Mouse (Mus musculus): ENCODE results near the gene Olfr213. TPM values are rescaled to one million over a fixed set of nuclear protein-coding genes. Genes with fewer than 3 reads are reported as not detected.
"Not testable (repeated sequence)": the region's sequence is repeated elsewhere in the genome, so short reads cannot be mapped to it uniquely, and the experiment has no call there.

Gene Olfr213
- not detected in 2 replicates for polyA plus RNA-seq (2014; fragmentation: Nextera tagmentation; extraction: Ambion mirVana)

- 88% methylated on average over 1 of the region's 1 CpGs for WGBS
- no peak within 1 kb of the TSS for H3K4me2 ChIP-seq (ENCODE audit: low read depth, low read length)
- no peaks in the 10 kb centered on the region for H3K36me3 ChIP-seq (ENCODE audit: control insufficient read depth, insufficient read depth, low read length)
- H3K9ac ChIP-seq (replicated peaks; ENCODE audit: low read depth, low read length) = no peak within 1 kb of the TSS
- H3K9me3 ChIP-seq (ENCODE audit: control insufficient read depth, low read length) = no peaks in the 10 kb centered on the region
- H3K27ac ChIP-seq (ENCODE audit: low read depth, low read length) = no peak within 1 kb of the TSS
- no peak within 1 kb of the TSS for H3K4me3 ChIP-seq (ENCODE audit: low read depth, low read length)
- H3K4me1 ChIP-seq (ENCODE audit: control insufficient read depth, insufficient read depth, low read length) = no peaks in the 10 kb centered on the region
- H3K27me3 ChIP-seq (ENCODE audit: control insufficient read depth, insufficient read depth, low read length) = no peaks in the 10 kb centered on the region
- ATAC-seq (ENCODE audit: low read depth) = no peak
Measured at GRCm38 (mm10) chr6:116538156-116538555, at the start of gene Olfr213. Gene Olfr213, plus strand, starts transcription at chr6:116538456.

DNA sequence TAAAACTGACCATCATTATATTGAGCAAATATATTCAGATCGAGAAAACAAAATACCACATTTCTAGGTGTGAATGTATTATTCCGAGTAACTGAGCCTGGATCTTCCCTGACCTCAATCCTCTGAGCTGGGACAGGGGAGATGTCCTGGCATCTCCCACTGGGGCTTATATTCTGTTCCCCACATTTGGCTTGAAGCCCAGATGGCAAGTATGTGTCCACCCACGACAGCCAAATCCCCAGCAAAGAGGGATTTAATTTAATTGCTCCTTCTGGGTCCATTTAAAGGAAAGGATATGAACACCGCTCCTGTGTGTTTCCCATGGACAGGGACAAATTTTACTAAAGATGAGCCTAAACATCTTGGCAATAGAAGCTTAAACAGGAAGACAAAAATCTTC is 49.5 kb upstream of the Olfr213 start, which contains the start of gene Olfr211:
Gene Olfr211 (plus strand): TSS at position 301 of the 400 bp plus-strand sequence.
- WGBS = 70% methylated on average over 4 of the region's 4 CpGs
- Histone ChIP-seq H3K9me3 (ENCODE audit: control insufficient read depth, low read length) (no peaks in the 10 kb centered on the region), H3K9ac (replicated peaks; ENCODE audit: low read depth, low read length) (no peak within 1 kb of the TSS), H3K4me2 (ENCODE audit: low read depth, low read length) (no peak within 1 kb of the TSS), H3K36me3 (ENCODE audit: control insufficient read depth, insufficient read depth, low read length) (no peaks in the 10 kb centered on the region), H3K27ac (ENCODE audit: low read depth, low read length) (no peak within 1 kb of the TSS), H3K27me3 (ENCODE audit: control insufficient read depth, insufficient read depth, low read length) (no peaks in the 10 kb centered on the region), H3K4me3 (ENCODE audit: low read depth, low read length) (no peak within 1 kb of the TSS), H3K4me1 (ENCODE audit: control insufficient read depth, insufficient read depth, low read length) (no peaks in the 10 kb centered on the region)
- ATAC-seq (ENCODE audit: low read depth) = no peak

DNA sequence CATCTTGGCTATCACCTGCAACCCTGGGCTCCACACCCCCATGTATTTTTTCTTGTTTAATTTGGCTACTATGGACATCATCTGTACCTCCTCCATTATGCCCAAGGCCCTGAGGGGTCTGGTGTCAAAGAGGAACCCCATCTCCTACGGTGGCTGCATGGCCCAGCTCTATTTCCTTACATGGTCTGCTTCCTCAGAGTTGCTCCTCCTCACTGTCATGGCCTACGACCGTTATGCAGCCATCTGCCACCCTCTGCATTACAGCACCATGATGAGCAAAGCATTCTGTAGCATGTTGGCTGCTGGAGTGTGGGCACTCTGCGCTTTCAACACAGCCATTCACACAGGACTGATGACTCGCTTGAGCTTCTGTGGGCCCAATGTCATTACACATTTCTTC is 44.5 kb upstream of the Olfr213 start:
- no peaks in the 10 kb centered on the region for H3K4me1 ChIP-seq (ENCODE audit: control insufficient read depth, insufficient read depth, low read length)
- 92% methylated on average over 5 of the region's 5 CpGs for WGBS
- no peaks in the 10 kb centered on the region for H3K36me3 ChIP-seq (ENCODE audit: control insufficient read depth, insufficient read depth, low read length)
- H3K27ac ChIP-seq (ENCODE audit: low read depth, low read length) = no peak overlapping the region
- H3K27me3 ChIP-seq (ENCODE audit: control insufficient read depth, insufficient read depth, low read length) = no peaks in the 10 kb centered on the region
- no peak for ATAC-seq (ENCODE audit: low read depth)
- H3K4me3 ChIP-seq (ENCODE audit: low read depth, low read length) = no peak overlapping the region
- H3K9me3 ChIP-seq (ENCODE audit: control insufficient read depth, low read length) = no peaks in the 10 kb centered on the region
- no peak overlapping the region for H3K4me2 ChIP-seq (ENCODE audit: low read depth, low read length)
- no peak overlapping the region for H3K9ac ChIP-seq (replicated peaks; ENCODE audit: low read depth, low read length)

DNA sequence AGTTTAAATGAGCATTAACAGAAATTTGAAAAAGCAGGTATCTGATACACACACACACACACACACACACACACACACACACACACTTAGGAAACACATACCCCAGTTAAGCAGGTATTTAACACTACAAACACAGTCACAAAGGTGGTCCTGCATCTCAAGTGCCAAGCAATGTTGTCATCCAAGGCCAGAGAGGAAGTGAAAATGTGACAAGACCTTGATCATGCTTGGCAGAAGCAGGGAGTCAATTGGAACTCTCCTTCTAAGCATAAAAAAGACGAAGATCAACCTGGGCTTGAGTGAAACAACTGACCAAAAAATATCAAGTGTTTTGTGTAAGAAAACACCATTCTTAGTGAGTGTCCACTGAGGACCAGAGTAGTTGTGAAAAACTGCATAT is 42.3 kb upstream of the Olfr213 start:
- ATAC-seq (ENCODE audit: low read depth) = no peak
- Histone ChIP-seq H3K4me3 (ENCODE audit: low read depth, low read length) (no peak overlapping the region), H3K36me3 (ENCODE audit: control insufficient read depth, insufficient read depth, low read length) (no peaks in the 10 kb centered on the region), H3K4me1 (ENCODE audit: control insufficient read depth, insufficient read depth, low read length) (no peaks in the 10 kb centered on the region), H3K9me3 (ENCODE audit: control insufficient read depth, low read length) (no peaks in the 10 kb centered on the region), H3K9ac (replicated peaks; ENCODE audit: low read depth, low read length) (no peak overlapping the region), H3K4me2 (ENCODE audit: low read depth, low read length) (no peak overlapping the region), H3K27me3 (ENCODE audit: control insufficient read depth, insufficient read depth, low read length) (no peaks in the 10 kb centered on the region), H3K27ac (ENCODE audit: low read depth, low read length) (no peak overlapping the region)
- 96% methylated on average over 1 of the region's 1 CpGs for WGBS

- H3K9ac ChIP-seq (replicated peaks; ENCODE audit: low read depth, low read length); H3K9me3 ChIP-seq (ENCODE audit: control insufficient read depth, low read length); H3K4me3 ChIP-seq (ENCODE audit: low read depth, low read length); ATAC-seq (ENCODE audit: low read depth); H3K27ac ChIP-seq (ENCODE audit: low read depth, low read length); H3K4me2 ChIP-seq (ENCODE audit: low read depth, low read length); H3K4me1 ChIP-seq (ENCODE audit: control insufficient read depth, insufficient read depth, low read length); H3K36me3 ChIP-seq (ENCODE audit: control insufficient read depth, insufficient read depth, low read length); H3K27me3 ChIP-seq (ENCODE audit: control insufficient read depth, insufficient read depth, low read length): not testable (repeated sequence)
- 95% methylated on average over 20 of the region's 20 CpGs for WGBS
Measured at GRCm38 (mm10) chr6:116506302-116507003, 31.8 kb upstream of the Olfr213 start, which contains the start of gene Olfr212. Gene Olfr212, plus strand, starts transcription at chr6:116506516.

DNA sequence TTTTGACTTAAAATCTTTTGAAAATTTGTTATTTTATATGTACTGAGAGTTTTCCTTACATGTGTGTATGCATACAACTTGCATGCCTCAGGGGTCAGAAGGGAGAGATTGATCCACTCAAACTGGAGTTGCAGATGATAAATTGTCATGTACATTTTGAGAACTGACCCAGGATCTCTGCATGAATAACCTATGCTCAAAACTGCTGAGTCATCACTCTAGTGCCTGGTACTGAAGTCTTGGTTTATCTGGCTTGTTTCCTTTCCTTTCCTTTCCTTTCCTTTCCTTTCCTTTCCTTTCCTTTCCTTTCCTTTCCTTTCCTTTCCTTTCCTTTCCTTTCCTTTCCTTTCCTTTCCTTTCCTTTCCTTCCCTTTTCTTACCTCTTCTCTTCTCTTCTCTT is 23.4 kb upstream of the Olfr213 start:
- H3K27me3 ChIP-seq (ENCODE audit: control insufficient read depth, insufficient read depth, low read length) = no peaks in the 10 kb centered on the region
- ATAC-seq (ENCODE audit: low read depth) = no peak
- H3K4me2 ChIP-seq (ENCODE audit: low read depth, low read length) = no peak overlapping the region
- H3K4me3 ChIP-seq (ENCODE audit: low read depth, low read length) = no peak overlapping the region
- H3K9me3 ChIP-seq (ENCODE audit: control insufficient read depth, low read length) = no peaks in the 10 kb centered on the region
- no peak overlapping the region for H3K27ac ChIP-seq (ENCODE audit: low read depth, low read length)
- H3K36me3 ChIP-seq (ENCODE audit: control insufficient read depth, insufficient read depth, low read length) = no peaks in the 10 kb centered on the region
- H3K9ac ChIP-seq (replicated peaks; ENCODE audit: low read depth, low read length) = no peak overlapping the region
- H3K4me1 ChIP-seq (ENCODE audit: control insufficient read depth, insufficient read depth, low read length) = no peaks in the 10 kb centered on the region

GRCm38 (mm10) chr6:116542500-116542899 is 4.2 kb downstream of the Olfr213 start:
- ATAC-seq (ENCODE audit: low read depth) = no peak
- WGBS = 87% methylated on average over 2 of the region's 2 CpGs

GRCm38 (mm10) chr6:116550841-116551240 is 12.6 kb downstream of the Olfr213 start, which contains the start of gene Gm5580:
Gene Gm5580, plus strand, starts transcription at chr6:116551141.
- not testable (repeated sequence) for H3K9ac ChIP-seq (replicated peaks; ENCODE audit: low read depth, low read length); H3K4me2 ChIP-seq (ENCODE audit: low read depth, low read length); H3K36me3 ChIP-seq (ENCODE audit: control insufficient read depth, insufficient read depth, low read length); ATAC-seq (ENCODE audit: low read depth); H3K4me1 ChIP-seq (ENCODE audit: control insufficient read depth, insufficient read depth, low read length); H3K4me3 ChIP-seq (ENCODE audit: low read depth, low read length); H3K27ac ChIP-seq (ENCODE audit: low read depth, low read length); H3K27me3 ChIP-seq (ENCODE audit: control insufficient read depth, insufficient read depth, low read length); H3K9me3 ChIP-seq (ENCODE audit: control insufficient read depth, low read length)
- WGBS = 95% methylated on average over 11 of the region's 11 CpGs

More at GRCm38 (mm10) chr6:116542500-116542899, 4.2 kb downstream of the Olfr213 start:
- Histone ChIP-seq H3K4me1 (ENCODE audit: control insufficient read depth, insufficient read depth, low read length) (no peaks in the 10 kb centered on the region), H3K27ac (ENCODE audit: low read depth, low read length) (no peak overlapping the region), H3K36me3 (ENCODE audit: control insufficient read depth, insufficient read depth, low read length) (no peaks in the 10 kb centered on the region), H3K9me3 (ENCODE audit: control insufficient read depth, low read length) (no peaks in the 10 kb centered on the region), H3K9ac (replicated peaks; ENCODE audit: low read depth, low read length) (no peak overlapping the region), H3K27me3 (ENCODE audit: control insufficient read depth, insufficient read depth, low read length) (no peaks in the 10 kb centered on the region), H3K4me3 (ENCODE audit: low read depth, low read length) (no peak overlapping the region), H3K4me2 (ENCODE audit: low read depth, low read length) (no peak overlapping the region)

DNA sequence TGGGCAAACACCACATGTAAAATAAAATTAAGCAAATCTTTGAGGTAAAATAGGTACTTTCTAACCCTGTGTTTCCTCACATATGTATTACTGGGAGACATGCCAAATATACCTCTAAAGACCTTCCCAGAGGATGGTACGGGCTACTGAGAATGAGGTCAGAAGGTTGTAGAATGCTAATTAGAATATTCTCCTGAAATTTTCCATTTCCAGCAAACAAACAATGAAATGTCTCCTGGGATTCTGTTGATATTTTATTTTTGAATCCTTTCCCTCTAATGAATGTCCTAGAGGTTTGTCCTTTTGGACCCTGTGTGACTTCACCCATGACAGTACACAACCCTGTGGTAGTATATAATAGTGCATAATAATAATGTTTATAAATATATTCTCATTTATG is 15.7 kb downstream of the Olfr213 start, which contains the start of gene Olfr214:
Gene Olfr214 (plus strand): TSS at position 301 of the 400 bp plus-strand sequence.
- Histone ChIP-seq H3K4me3 (ENCODE audit: low read depth, low read length) (no peak within 1 kb of the TSS), H3K27ac (ENCODE audit: low read depth, low read length) (no peak within 1 kb of the TSS), H3K36me3 (ENCODE audit: control insufficient read depth, insufficient read depth, low read length) (no peaks in the 10 kb centered on the region), H3K9ac (replicated peaks; ENCODE audit: low read depth, low read length) (no peak within 1 kb of the TSS), H3K4me1 (ENCODE audit: control insufficient read depth, insufficient read depth, low read length) (no peaks in the 10 kb centered on the region), H3K27me3 (ENCODE audit: control insufficient read depth, insufficient read depth, low read length) (no peaks in the 10 kb centered on the region), H3K9me3 (ENCODE audit: control insufficient read depth, low read length) (no peaks in the 10 kb centered on the region), H3K4me2 (ENCODE audit: low read depth, low read length) (no peak within 1 kb of the TSS)
- ATAC-seq (ENCODE audit: low read depth) = no peak
- 73% methylated on average over 1 of the region's 1 CpGs for WGBS

Data from neural tube, embryonic 14.5 days (tissue).